Mouse (Mus musculus) forelimb bud, embryonic 11.5 days (tissue): ENCODE measurements around the gene Itga3.
"Not testable (repeated sequence)": the region's sequence is repeated elsewhere in the genome, so short reads cannot be mapped to it uniquely, and the experiment has no call there.

Source experiments
- DNase-seq: peaks from one replicate; pipeline ENCODE4 v3.0.0-alpha.2; 2012; ENCODE audit warnings: low read depth, low spot score

The Itga3 gene

GRCm38 (mm10) chr11:95033617-95034016, 43.0 kb downstream of the Itga3 start:
- no peak for DNase-seq

DNA sequence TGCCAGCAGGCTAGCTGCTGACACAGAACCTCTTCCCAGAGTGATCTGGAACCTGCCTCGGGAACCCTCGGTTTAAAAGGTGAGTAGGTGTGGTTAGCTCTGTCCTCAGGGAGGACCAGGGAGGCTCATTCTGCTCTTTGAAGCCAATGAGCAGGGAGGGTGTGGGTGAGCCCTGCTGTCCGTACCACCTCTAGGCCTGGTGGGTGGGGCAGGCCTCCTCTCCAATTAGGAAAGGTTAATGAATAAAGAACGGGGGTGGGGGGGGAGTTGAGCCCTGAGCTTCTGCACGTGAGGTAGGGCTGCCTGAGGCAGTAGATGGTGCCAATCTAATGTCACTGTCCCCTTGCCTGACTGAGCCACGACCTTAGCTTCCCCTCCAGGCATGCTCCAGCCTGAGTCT, 43.7 kb downstream of the Itga3 start:
- no peak for DNase-seq

DNA sequence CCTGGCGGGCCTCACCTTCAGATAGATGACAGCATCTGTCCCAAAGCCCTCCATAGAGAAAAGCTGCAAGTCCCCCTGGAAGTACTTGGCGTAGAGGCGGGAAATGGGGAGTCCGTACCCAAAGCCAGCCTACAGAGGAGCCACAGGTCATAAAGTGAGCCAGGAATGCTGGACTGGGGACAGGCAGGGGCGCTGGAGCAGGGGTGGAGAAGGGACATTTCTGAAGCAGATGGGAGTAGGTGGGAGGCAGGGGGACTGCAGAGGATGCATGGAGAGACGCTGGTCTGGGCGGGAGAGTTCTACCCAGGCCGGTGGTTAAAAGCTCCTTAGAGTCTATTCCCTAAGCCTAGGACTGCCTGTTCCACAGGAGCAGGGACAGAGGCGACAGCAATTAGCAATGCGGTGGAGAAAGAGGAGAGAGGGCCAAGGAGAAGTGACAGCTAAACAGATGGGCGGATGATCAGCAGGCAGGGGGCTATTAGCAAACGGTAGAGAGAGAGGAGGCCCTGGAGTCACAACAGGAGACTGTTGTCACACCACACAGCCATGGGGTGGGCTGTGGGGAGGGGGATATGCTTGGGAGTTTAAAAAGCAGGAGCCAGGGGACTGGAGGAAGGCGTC, 48.6 kb downstream of the Itga3 start:
- no peak for DNase-seq

GRCm38 (mm10) chr11:95026849-95027248, 49.8 kb downstream of the Itga3 start:
- DNase-seq: no peak

GRCm38 (mm10) chr11:95026090-95026542, 50.5 kb downstream of the Itga3 start:
- DNase-seq: no peak

- no peak for DNase-seq
Observed at GRCm38 (mm10) chr11:95025227-95026012, 51.2 kb downstream of the Itga3 start.

DNA sequence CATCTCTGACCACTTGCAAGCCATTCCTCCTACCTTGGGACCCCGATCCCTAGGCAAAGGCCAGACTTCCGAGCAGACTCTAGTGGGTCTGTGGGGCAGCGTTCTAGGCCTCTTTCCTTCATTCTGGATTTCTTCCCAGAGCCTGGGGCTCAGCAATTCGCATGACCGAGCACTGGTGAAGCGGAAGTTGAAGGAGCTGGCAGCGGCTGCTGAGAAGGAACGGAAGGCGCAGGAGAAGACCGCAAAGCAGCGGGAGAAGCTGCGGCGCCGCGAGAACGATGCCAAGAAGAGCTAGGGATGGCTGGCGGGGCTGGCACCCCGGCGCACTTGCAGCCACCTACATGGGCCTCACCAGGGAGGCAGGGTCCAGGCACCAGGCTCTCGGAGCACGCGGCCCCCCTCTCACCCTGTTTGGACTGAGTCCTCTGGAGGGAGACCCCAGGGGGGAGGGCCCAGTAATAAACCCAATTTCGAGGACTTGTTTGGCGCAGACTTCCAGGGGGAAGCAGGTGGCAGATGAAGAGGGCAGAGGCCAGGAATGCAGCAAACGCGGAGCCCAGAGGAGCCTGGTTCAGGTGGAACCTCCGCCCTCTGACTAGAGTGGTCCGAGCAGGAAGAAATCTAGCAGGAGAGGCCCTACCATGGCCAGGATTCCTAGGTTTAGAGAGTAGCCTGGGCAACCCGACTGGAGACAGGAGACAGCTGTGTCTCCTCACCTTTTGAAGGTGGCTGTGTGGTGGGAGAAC, 52.0 kb downstream of the Itga3 start:
- no peak for DNase-seq

DNA sequence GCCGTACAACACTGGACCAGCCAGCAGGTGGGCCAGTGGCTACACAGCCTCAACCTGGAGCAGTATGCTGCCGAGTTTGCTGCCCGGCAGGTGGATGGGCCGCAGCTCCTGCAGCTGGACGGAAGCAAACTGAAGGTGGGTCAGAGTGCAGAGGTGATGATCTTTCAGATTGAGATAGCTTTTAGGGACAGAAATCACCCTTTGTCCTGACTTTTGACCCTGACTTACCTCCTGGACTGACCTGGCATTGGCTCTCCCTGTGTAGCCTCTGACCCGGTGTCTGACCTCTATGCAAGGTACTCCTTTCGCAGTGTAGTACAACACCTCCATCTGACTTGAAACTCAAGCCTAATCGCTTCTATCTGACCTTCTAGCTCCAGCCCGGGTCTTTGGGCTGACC, 53.1 kb downstream of the Itga3 start:
- DNase-seq: no peak

DNA sequence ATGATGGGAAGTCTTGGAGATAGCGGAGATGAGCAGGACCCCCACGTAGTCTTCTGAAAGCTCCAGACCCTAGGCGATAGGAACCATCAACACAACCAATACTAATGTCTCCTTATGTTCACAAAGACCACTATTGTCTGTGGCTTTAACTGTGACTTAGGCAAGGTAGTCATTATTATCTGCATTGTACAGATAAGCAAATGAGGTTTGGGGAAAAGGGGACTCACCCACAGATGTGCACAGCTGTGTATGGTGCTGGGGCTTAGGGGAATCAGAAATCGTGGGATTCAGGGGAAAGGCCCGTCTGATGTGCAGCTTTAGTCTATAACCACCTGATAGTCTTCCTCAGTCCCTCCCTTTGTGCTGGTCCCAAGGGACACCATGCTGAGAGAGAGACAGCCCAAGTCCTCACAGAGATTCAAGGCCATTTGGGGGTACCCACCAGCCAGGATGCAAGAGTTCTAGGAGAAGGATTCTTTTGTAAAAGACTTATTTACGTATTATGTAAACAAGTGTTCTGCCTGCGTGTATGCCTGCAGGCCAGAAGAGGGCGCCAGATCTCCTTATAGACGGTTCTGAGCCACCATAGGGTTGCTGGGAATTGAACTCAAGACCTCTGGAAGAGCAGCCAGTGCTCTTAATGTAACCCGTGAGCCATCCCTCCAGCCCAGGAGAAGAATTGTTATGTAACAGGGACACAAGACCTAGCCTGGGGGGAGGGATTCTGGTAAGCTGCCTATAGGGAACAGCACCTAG, 54.2 kb downstream of the Itga3 start:
- no peak for DNase-seq

DNA sequence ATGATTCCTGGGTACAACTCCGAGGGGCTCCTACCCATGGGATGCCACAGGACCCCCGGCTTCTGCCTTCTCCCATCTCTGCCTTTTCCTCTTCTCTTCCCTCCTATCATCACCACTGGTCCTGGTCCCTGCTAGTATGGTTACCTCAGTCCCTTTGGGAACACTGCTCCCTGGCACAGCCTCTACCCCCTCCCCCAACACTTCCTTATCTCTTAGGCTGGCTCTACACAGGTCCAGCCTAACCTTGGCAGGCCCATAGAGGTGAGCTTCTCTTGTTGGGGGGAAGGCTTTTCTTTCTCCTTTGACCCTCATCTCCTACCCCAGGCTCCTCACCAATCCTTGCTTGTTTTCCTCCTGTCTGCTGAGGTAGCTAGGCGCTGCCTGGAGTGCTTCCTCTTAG, 61.1 kb downstream of the Itga3 start:
- no peak for DNase-seq

- no peak for DNase-seq
Observed at GRCm38 (mm10) chr11:95012487-95012886, 64.1 kb downstream of the Itga3 start.

DNA sequence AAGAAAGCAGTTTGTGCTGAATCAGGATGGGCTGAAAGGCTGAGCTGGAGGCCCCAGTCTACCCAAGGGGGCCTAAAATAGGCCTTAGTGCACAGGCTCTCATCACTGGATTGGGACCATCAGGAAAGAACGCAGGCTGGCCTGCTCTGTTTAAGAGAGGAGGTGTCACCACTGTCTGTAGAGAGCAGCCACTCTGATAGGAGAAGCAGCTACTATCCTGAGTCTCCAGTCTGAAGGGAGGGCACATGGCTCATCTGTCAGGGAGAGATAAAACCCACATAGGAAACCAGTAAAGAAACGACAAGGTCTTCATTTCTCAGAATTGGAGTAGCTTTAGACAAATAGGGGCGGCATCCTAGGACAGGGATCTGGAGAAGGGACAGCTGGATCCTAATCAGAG, 64.5 kb downstream of the Itga3 start:
- no peak for DNase-seq

DNA sequence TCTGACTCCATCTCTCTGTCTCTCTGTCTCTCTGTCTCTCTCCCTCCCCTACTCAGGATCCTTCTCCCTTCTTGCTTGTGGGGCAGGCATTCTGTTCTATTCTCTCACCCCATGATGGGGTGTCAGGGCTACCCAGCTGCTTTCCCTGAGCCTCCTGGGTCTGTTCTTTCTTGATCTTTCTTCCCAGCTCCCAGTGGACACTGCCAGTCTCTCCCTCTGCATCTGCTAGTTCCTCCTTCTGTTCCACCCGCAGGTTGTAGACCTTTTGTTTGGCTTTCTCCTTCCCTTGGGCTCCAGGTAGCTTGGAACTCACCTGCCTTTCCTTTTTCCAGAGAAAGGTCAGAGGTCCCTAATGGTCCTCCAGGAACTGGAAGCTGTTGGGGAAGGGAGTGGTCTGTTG, 65.2 kb downstream of the Itga3 start:
- DNase-seq: no peak

- not testable (repeated sequence) for DNase-seq
Observed at GRCm38 (mm10) chr11:95010841-95011403, 65.7 kb downstream of the Itga3 start.

DNA sequence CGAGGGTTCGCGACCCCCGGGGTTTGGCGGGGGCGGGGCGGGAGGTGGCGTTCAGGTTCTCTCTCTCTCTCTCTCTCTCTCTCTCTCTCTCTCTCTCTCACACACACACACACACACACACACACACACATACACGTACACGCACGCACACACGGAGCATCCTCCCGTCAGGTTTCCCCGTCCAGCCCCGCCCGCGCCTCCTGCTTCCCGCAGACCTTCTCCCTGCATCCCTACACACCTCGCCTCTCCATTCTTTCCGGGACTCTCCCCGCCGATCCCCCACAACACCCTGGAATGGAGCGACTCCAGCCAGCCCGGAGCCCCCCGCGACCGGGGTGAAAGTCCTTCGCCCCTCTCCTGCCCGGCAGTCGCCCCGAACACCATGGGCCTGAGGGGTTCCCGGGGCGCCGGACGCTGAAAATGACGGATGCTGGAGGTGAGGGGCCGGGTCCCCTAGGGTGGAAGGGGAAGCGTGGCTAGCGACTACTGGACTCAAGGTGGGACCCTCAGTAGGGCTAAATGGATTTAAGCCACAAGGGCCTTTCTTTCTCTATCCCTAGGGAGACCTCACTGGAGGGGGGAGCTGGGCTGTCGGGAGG, 66.4 kb downstream of the Itga3 start:
- no peak for DNase-seq

DNA sequence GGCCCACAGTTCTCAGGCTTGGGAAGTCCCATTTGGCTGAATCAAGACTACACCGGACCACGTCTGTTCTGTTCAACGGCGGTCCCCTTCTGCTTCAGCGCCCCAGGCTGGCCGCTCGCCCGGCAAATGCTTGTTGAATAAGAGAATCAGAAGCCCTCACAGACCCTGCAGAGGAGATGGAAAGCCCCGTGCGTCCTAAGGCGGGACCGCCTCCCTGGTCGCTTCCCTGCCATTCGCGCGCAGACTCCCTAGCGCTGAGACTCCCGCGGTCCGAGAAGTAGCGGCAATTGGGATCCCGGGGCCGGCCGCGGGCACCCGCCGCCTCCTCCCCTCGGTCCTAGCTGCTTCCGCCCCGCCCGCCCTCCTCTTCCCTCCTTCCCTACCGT, 67.0 kb downstream of the Itga3 start, which contains the start of gene Samd14:
TSS of gene Samd14 (plus strand) at position 251 of the 386 bp plus-strand sequence.
- peak; percentile 73 for DNase-seq

GRCm38 (mm10) chr11:95008661-95009628, 67.7 kb downstream of the Itga3 start:
- DNase-seq: no peak

GRCm38 (mm10) chr11:95007418-95007817, 69.2 kb downstream of the Itga3 start:
- no peak for DNase-seq

DNA sequence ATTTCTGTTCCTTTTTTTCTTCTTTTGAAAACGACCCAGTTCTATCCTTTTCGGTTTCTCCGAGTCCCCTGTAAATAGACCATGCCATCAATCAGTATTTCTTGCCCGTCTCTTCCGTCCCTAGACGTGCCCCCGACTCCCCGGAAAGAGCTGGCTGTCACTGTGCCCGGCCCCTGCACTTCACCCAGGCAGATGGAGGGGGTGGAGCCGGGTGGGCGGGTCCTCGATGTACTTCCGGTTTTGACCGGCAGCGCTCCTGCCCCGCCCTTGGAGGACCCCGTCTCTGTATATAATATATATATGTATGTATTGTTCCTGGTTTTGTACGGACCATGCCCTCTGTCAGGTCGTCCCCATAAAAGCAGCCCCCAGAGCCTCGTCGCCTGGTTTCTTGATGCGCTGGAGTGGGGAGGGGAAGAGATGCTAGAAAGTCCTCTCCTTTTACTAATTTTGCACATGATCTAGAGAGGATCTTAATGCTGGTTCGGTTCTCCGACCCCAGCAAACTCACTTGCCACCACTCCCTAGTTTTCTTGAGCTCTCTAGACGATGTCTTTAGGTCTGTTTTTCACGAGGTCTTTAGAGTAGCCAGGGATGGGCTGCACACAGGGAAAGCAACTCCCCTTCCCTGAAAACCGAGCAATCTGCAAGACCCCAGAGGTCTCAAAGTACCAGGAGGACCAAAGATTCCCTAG, 69.9 kb downstream of the Itga3 start:
- DNase-seq: peak; percentile 66
